Mouse (Mus musculus) G1E (cell line): ENCODE measurements around the gene Prl5a1.

Experiments
- CTCF ChIP-seq: IDR thresholded peaks from 2 replicates; pipeline ENCODE4 v1.5.1; 2012; ENCODE audit warnings: low read depth, low read length, inconsistent platforms, mixed read lengths
- GATA1 ChIP-seq: IDR thresholded peaks from 2 replicates; pipeline ENCODE4 v1.6.1; 2012; ENCODE audit warnings: borderline replicate concordance, low read length, inconsistent platforms, mixed read lengths

- TF ChIP-seq CTCF (no peak), GATA1 (no peak)
Observed at GRCm38 (mm10) chr13:28132781-28133180, 9.5 kb upstream of the Prl5a1 start.
